Mouse (Mus musculus) C2C12 (cell line): ENCODE measurements around the gene Sost.

Source experiments
- CTCF ChIP-seq: IDR thresholded peaks from one replicate; pipeline ENCODE4 v1.5.1; 2011; ENCODE audit not compliant: control insufficient read depth, insufficient read depth, insufficient read length
- FOSL1 ChIP-seq: IDR thresholded peaks from one replicate; pipeline ENCODE4 v1.8.0; 2011; ENCODE audit warnings: mild to moderate bottlenecking, low read length; ENCODE audit not compliant: poor library complexity, insufficient read depth, severe bottlenecking
- MAX ChIP-seq: IDR thresholded peaks from one replicate; pipeline ENCODE4 v1.6.1; 2011; ENCODE audit warnings: mild to moderate bottlenecking, control low read depth
- MYOD1 ChIP-seq: IDR thresholded peaks from one replicate; pipeline ENCODE4 v1.6.1; 2011; ENCODE audit warnings: low read depth; ENCODE audit not compliant: control insufficient read depth, insufficient read length
- USF1 ChIP-seq: IDR thresholded peaks from one replicate; pipeline ENCODE4 v1.6.1; 2011; ENCODE audit warnings: low read depth, mild to moderate bottlenecking, control low read depth, moderate library complexity

DNA sequence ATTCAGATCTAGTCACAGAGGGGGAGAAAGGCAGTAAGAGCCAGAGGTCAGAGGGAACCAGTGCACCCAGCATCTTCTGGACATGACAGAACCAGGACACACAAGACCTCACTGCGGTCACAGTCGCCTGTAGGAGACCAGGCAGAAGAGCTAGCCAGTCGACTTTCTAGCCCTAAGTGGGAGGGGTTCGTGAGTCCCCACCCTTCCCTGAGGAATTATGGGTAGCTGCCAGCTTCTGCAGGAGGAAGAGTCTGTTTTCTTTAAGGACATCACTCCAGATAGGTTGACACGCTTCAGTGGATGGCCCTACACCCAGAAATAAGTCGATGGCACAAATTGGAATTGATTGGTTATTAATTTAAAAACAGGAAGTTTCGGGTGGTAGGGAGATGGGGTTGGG is 30.4 kb downstream of the Sost start:
- TF ChIP-seq CTCF (no peak), USF1 (no peak), FOSL1 (no peak), MAX (no peak), MYOD1 (no peak)
